Mouse (Mus musculus): ENCODE results near the gene Tpra1. TPM values are rescaled to one million over a fixed set of nuclear protein-coding genes. Genes with fewer than 3 reads are reported as not detected.

Tpra1 gene
- 100 to 1,000 TPM; 112 to 121 TPM for total RNA-seq (2021)
- long read RNA-seq, experiment 1, transcript Tpra1-201 (12 exons, 1,820 nt), result major isoform, 17 of 37 reads
- long read RNA-seq, experiment 1, partial matches to known transcripts, result 8 of 37 reads
- long read RNA-seq, experiment 1, other reads (novel, unspliced or antisense), result 12 of 37 reads
- long read RNA-seq, experiment 2, transcript Tpra1-201 (12 exons, 1,820 nt), result major isoform, 16 of 57 reads
- long read RNA-seq, experiment 2, partial matches to known transcripts, result 20 of 57 reads
- long read RNA-seq, experiment 2, other reads (novel, unspliced or antisense), result 17 of 57 reads

GRCm38 (mm10) chr6:88901947-88902820 is at the start of gene Tpra1:
Gene Tpra1, plus strand, starts transcription at chr6:88902251.
- DNase-seq (ENCODE audit: low spot score in 2 of 2), result peak; percentile 69 to 90

GRCm38 (mm10) chr6:88854509-88854908 is 47.5 kb upstream of the Tpra1 start:
- DNase-seq (ENCODE audit: low spot score in 2 of 2), result no peak

- DNase-seq (ENCODE audit: low spot score in 2 of 2), result no peak
Observed at GRCm38 (mm10) chr6:88855636-88856035, 46.4 kb upstream of the Tpra1 start.

GRCm38 (mm10) chr6:88857249-88857648 is 44.8 kb upstream of the Tpra1 start:
- no peak for DNase-seq (ENCODE audit: low spot score in 2 of 2)

GRCm38 (mm10) chr6:88857830-88858229 is 44.2 kb upstream of the Tpra1 start:
- no peak for DNase-seq (ENCODE audit: low spot score in 2 of 2)

- no peak for DNase-seq (ENCODE audit: low spot score in 2 of 2)
Observed at GRCm38 (mm10) chr6:88858341-88858740, 43.7 kb upstream of the Tpra1 start.

GRCm38 (mm10) chr6:88860914-88861313 is 41.1 kb upstream of the Tpra1 start:
- no peak for DNase-seq (ENCODE audit: low spot score in 2 of 2)

GRCm38 (mm10) chr6:88865704-88866103 is 36.3 kb upstream of the Tpra1 start:
- no peak for DNase-seq (ENCODE audit: low spot score in 2 of 2)

GRCm38 (mm10) chr6:88869459-88869858 is 32.6 kb upstream of the Tpra1 start:
- no peak for DNase-seq (ENCODE audit: low spot score in 2 of 2)

- DNase-seq (ENCODE audit: low spot score in 2 of 2), result no peak
Observed at GRCm38 (mm10) chr6:88870594-88870993, 31.5 kb upstream of the Tpra1 start.

- no peak for DNase-seq (ENCODE audit: low spot score in 2 of 2)
Observed at GRCm38 (mm10) chr6:88871546-88871945, 30.5 kb upstream of the Tpra1 start.

GRCm38 (mm10) chr6:88872811-88873210 is 29.2 kb upstream of the Tpra1 start:
- DNase-seq (ENCODE audit: low spot score in 2 of 2), result no peak

GRCm38 (mm10) chr6:88873965-88874867 is 27.8 kb upstream of the Tpra1 start:
- DNase-seq (ENCODE audit: low spot score in 2 of 2), result no peak

- peak; percentile 49 to 56 for DNase-seq (ENCODE audit: low spot score in 2 of 2)
Observed at GRCm38 (mm10) chr6:88874868-88875508, 27.1 kb upstream of the Tpra1 start, which contains the start of gene Podxl2. Gene Podxl2, minus strand, starts transcription at chr6:88875044.

GRCm38 (mm10) chr6:88879471-88879870 is 22.6 kb upstream of the Tpra1 start:
- no peak for DNase-seq (ENCODE audit: low spot score in 2 of 2)

- DNase-seq (ENCODE audit: low spot score in 2 of 2), result no peak
Observed at GRCm38 (mm10) chr6:88881334-88881733, 20.7 kb upstream of the Tpra1 start.

GRCm38 (mm10) chr6:88884195-88884594 is 17.9 kb upstream of the Tpra1 start:
- no peak for DNase-seq (ENCODE audit: low spot score in 2 of 2)

- no peak for DNase-seq (ENCODE audit: low spot score in 2 of 2)
Observed at GRCm38 (mm10) chr6:88884690-88885089, 17.4 kb upstream of the Tpra1 start.

GRCm38 (mm10) chr6:88885644-88886416 is 16.2 kb upstream of the Tpra1 start:
- no peak for DNase-seq (ENCODE audit: low spot score in 2 of 2)

- no peak for DNase-seq (ENCODE audit: low spot score in 2 of 2)
Observed at GRCm38 (mm10) chr6:88886417-88886967, 15.6 kb upstream of the Tpra1 start.
